Mouse (Mus musculus) brain, embryonic 14.5 days (tissue): ENCODE results near the gene Btbd9.

Source experiments
- CTCF ChIP-seq: fragments of 200-500 bp; IDR thresholded peaks from 2 replicates; pipeline ENCODE4 v1.5.1; 2012; ENCODE audit warnings: inconsistent platforms, mild to moderate bottlenecking, moderate library complexity, borderline replicate concordance; ENCODE audit not compliant: insufficient read depth, insufficient read length; ENCODE audit errors: extremely low read depth
- POLR2A ChIP-seq: fragments of 200-500 bp; IDR thresholded peaks from 2 replicates; pipeline ENCODE4 v1.6.1; 2012; ENCODE audit warnings: mild to moderate bottlenecking, inconsistent platforms, borderline replicate concordance; ENCODE audit not compliant: poor library complexity, insufficient read depth, insufficient read length, severe bottlenecking; ENCODE audit errors: extremely low read depth

- no peak for TF ChIP-seq CTCF
- TF ChIP-seq POLR2A, result no peak
Measured at GRCm38 (mm10) chr17:30469511-30470076, 106.7 kb downstream of the Btbd9 start.
